Mouse (Mus musculus) lung, postnatal 36 days (tissue): Measurements from ENCODE around the gene Ifna16.

ENCODE experiments used
- DNase-seq: peaks from one replicate; pipeline ENCODE4 v3.0.0; 2022; ENCODE audit warnings: mixed read lengths

Ifna16 gene

GRCm38 (mm10) chr4:88676824-88677223 is at the start of gene Ifna16:
TSS of gene Ifna16 (minus strand) at chr4:88676924.
- no peak for DNase-seq

- no peak for DNase-seq
Observed at GRCm38 (mm10) chr4:88723497-88724090, 46.9 kb upstream of the Ifna16 start.

GRCm38 (mm10) chr4:88721791-88722721 is 45.3 kb upstream of the Ifna16 start, which contains the start of the genes Gm26566 and Klhl9:
TSS of gene Gm26566 (plus strand) at chr4:88721805.
TSS of gene Klhl9 (minus strand) at chr4:88722465.
- DNase-seq, result peak; percentile 91

DNA sequence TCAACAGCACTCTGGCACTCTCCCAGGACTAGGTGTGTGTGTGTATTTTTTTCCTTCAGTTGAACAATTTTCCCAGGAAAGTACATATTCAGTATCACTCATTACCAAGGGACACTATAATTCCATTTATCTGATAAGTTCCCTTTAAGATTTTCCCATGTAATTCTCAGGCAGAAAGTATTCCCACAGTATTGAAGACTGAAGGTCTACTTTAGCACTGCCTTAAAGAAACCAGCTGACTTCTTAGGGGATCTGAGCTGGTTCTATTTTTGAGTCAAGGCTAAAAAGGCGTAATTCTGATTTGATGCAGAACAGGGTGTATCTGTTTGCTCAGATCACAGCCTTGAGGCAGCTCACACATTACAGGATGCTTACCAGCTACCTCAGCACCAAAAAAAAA is 42.0 kb upstream of the Ifna16 start:
- DNase-seq, result peak; percentile 46

DNA sequence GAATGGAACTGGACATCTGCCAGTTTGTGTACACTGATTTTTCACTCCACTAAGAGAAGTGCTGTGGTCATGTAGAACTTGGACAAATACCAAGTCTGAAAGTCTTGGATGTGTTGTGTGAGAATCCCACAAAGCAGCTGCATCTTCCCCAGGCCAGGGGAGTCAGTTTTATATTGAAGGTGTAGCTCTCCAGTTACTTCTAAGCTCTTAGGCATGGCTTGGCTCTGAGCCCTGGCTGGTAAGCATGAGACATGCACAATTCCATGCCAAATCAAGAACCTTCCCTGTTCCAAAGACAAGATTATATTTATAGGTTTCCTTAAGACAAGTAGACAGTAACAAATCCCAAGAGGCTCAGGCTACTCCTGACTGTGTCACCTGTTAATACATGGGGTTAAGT is 38.3 kb upstream of the Ifna16 start:
- DNase-seq, result no peak

DNA sequence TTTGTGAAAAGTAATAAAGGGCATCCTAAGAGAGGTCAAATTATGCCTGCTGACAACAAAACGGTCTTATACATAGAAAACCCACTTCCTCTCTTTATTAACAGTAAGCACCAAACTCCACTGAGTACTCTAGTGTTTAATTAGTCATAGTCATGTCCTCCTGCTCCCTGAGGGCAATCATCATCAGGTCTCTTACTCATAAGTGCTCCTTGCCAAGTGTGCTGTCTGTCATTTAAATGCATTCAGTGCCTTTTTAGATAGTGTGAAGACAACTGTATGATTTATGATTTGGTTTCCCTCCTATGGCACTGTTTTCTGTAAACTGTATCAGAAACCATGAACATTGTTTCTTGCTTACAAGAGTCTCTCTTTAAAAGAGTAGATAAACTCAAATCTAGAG is 37.6 kb upstream of the Ifna16 start:
- DNase-seq, result no peak

GRCm38 (mm10) chr4:88707128-88707826 is 30.6 kb upstream of the Ifna16 start:
- peak; percentile 53 for DNase-seq

DNA sequence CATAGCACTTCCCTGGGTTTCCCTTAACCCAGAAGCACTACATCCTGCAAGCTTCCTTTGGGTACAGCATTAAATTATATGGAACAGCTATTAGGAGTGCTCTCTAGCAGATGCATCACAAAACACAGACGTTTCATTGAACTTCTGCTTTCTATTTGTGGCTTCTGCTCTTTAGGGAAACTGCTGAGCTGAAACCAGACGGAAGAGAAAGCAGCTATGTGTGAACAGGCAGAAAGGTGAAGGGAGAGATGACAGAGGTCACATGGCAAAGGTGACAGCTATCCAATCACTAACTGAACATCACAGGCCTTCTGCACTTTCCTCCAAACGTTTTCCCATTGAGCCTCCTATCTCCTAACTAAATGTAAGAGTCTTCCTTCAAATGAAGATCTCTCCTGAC is 29.2 kb upstream of the Ifna16 start:
- DNase-seq, result no peak

DNA sequence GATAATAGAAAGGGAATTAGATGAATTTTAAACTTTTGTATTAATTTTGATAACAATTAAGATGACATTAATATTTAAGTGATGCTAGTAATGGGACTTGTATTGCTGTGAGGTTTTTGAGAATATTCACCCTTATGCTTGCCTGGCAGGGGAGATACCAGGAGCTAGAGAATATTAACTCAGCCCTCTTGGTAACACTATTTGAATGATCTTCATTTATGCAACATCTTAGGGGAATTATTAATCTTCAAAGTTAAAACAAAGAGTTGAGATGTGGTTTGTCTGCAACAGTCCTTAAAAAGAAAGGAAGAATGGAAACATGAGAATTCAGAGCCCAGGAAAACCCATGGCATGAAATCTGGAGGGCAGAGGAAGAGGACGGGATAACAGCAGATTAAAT is 22.6 kb upstream of the Ifna16 start:
- DNase-seq, result no peak

DNA sequence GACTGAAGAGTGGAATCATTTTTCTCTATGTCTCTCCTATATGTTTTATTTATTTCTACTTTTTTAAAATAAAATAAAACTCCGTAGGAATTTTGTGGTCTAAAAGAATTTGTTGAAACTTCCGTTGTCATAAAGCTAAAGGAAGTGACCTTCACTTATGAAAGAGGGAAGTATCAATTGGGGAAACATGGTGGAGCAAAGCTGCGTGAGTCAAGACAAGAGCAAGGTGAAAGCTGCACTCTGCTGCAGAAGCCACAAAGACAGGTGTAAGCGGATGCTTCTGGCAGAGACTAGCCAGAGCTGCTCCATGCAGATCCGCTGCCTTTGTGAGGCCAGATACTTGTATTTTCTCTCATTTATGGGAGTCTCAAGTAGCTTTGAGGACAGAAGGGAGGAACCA is 22.1 kb upstream of the Ifna16 start:
- DNase-seq, result no peak

DNA sequence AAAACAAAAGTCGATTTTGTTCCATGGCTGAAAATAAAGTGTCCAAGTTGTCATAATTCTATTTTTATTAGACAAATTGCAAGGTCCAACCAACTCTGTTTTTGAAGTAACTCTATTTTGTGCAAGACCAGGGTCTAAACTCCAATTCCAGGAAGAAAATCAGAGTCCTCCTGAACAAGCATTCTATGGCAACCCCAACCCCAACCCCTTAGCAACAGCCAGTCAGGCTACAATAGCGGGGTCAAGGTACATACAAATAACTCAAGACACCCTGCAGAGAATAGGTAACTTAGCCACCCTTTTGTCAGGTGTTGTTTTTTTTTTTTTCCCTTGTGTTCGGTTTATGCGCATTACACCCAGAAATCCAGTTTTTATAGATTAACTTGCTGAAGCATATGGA is 21.0 kb upstream of the Ifna16 start:
- no peak for DNase-seq

DNA sequence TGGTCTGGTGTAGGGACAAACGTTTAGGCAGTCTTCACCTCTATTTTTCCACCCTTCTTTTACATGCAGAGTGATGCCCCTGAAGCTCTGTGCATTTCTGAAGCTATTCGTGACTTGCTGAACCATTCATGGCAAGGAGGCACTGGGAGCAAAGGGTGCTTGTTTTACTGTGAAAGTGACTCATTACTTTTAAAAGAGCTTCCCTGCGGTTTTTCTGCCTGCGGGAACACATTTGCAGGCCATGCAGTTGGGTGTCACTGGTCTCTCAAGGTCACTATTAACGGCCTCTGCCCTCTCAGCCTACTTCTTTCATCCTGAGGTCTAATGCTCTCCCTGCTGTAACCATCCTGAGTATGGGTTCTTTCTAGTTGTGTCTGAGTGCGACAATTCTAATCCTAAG is 20.4 kb upstream of the Ifna16 start:
- no peak for DNase-seq

- DNase-seq, result peak; percentile 87
Observed at GRCm38 (mm10) chr4:88696237-88696884, 19.6 kb upstream of the Ifna16 start.

DNA sequence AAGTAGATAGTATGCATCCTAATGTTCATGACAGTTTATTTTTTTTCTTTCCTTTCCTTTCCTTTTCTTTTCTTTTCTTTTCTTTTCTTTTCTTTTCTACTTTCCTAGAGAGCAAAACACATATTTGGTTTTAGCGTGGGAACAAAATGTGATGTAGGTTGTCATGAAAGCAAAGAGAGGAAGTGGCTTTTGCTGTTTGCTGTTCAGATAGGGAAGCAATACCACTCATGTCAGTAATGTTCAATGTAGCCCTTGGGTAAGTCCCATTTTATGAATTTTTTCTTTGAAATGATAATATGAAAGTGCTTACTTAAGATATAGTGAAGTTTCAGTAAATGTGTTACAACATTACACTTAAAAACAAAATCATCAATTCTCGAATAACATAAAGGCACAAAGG is 16.7 kb upstream of the Ifna16 start:
- no peak for DNase-seq

GRCm38 (mm10) chr4:88692537-88692936 is 15.8 kb upstream of the Ifna16 start:
- no peak for DNase-seq

- DNase-seq, result no peak
Observed at GRCm38 (mm10) chr4:88691259-88691658, 14.5 kb upstream of the Ifna16 start, which contains the start of gene Ifnab. TSS of gene Ifnab (minus strand) at chr4:88691359.

GRCm38 (mm10) chr4:88683812-88684211 is 7.1 kb upstream of the Ifna16 start, which contains the start of gene Ifna2:
TSS of gene Ifna2 (minus strand) at chr4:88683912.
- no peak for DNase-seq

GRCm38 (mm10) chr4:88681353-88681752 is 4.6 kb upstream of the Ifna16 start:
- no peak for DNase-seq

DNA sequence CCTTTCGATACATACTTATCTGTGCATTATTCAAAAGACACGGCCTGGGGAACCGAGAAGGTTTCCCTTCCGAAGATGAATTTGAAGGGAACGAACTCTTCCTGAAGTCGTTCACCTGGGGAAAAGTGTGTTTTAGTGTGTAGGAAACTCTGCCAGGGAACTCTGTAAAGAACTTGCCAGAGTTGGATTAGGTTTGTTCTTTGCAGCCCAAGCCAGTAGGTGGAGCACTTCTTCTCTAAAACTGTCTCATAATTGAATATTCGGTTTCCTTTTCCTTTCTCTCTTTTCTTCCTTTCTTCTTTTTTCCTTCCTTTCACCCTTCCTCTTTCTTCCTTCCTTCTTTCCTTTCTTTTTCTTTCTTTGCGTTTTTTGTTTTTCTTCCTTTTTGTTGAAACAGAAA is 3.6 kb upstream of the Ifna16 start:
- peak; percentile 54 for DNase-seq

DNA sequence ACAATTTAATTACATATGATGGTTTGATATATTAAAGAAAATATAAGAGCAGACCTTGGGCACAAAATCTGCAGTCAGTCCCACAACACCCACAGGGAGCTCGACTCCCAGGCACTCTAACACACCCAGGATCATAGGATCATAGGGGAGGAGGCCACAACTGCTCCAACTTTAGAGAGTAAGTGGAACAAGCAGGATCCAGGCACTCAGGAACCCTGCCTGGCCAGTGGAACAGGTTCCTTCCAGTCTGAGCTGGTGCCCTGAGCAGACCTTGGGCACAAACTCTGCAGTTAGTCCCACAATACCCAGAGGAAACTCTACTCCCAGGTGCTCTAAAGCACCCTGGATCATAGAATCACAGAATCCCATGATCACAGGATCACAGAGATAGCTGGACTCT is 21.3 kb downstream of the Ifna16 start:
- DNase-seq, result no peak

DNA sequence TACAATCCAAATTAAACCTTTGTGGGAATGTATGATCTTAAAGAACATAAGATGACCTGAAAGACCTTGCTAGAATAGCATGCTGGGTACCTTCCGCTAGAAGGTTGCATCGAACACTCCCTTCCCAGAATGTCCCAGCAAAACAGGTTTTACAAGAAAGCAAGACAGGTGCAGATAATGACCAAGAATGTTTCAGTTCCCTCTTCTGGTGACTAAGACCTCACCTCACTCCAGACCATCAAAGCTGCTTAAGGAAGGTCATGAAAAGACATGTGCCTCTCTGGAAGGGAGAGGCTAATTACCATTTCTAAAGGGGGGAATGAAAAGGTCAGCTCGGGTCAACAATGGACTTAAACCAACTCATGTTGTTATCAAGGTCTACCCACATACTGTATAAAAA is 23.1 kb downstream of the Ifna16 start:
- DNase-seq, result no peak

DNA sequence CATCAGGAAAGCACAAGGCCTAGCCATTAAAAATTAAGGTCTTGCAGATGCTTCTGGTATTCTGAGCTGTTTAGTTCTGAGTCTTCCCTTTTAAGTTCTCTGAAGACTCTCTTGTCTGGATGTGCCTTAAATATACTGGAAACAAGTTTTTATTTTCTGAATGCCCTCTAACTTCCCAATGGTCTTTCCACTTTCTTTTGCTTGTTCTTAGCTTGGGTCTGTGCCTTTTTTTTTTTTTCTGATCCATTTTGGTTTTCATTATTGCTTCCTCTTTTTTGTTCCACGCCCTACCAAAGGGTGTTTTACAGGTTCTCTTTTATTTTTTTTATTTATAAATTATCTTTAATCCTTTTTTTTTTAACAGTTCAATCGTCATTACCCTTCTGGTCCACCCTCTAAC is 32.4 kb downstream of the Ifna16 start, which contains the start of gene Ifna13:
Gene Ifna13 (minus strand): TSS at position 101 of the 400 bp plus-strand sequence.
- no peak for DNase-seq

DNA sequence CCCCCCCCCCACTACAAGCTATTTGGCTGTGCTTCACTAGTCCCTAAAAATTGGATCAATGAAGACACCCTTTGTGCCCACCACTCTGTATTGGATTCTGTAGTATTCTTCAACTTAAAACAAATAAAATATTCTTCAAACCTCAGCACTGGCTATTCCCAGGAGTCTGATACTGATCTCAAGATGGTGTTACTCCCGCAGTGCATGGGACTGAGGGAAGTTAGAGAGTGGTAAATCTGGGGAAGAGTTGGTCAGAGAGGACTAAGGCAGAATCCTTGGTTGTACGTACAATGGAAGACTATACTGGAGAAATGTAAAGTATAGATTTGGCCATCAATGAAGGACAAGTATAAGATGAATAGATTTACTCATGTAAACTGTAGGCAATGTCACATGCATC is 34.2 kb downstream of the Ifna16 start:
- DNase-seq, result no peak
